Mouse (Mus musculus) spleen, adult 2 months (tissue): ENCODE results near the gene Tenm4. TPM values are rescaled to one million over a fixed set of nuclear protein-coding genes. Genes with fewer than 3 reads are reported as not detected.

Experiments used
- DNase-seq, 2 experiments: peaks; one replicate each; pipeline versions ENCODE4 v3.0.0 to v3.0.0-alpha.2; 2012 to 2021; ENCODE audit warnings: low spot score in 2 of 2, low read depth in 1 of 2
- H3K27ac ChIP-seq: fragments of 200-500 bp; 2 replicates; pipeline ENCODE4 v1.5.1; 2012; ENCODE audit warnings: low read length, inconsistent platforms; ENCODE audit not compliant: insufficient read depth
- H3K27me3 ChIP-seq: fragments of 200-500 bp; 2 replicates; pipeline ENCODE4 v1.6.1; 2012; ENCODE audit warnings: mild to moderate bottlenecking, moderate library complexity, low read length, inconsistent platforms; ENCODE audit not compliant: control insufficient read depth, insufficient read depth
- H3K36me3 ChIP-seq: fragments of 200-500 bp; 2 replicates; pipeline ENCODE4 v1.6.1; 2012; ENCODE audit warnings: mild to moderate bottlenecking, low read length, inconsistent platforms; ENCODE audit not compliant: control insufficient read depth, insufficient read depth
- H3K4me1 ChIP-seq: fragments of 200-500 bp; 2 replicates; pipeline ENCODE4 v1.6.1; 2011; ENCODE audit warnings: inconsistent platforms; ENCODE audit not compliant: control insufficient read depth, insufficient read depth, insufficient read length
- H3K4me3 ChIP-seq: fragments of 200-500 bp; 2 replicates; pipeline ENCODE4 v1.5.1; 2011; ENCODE audit warnings: mild to moderate bottlenecking, inconsistent platforms; ENCODE audit not compliant: insufficient read depth, insufficient read length; ENCODE audit errors: extremely low read depth
- CTCF ChIP-seq: fragments of 200-500 bp; IDR thresholded peaks from 2 replicates; pipeline ENCODE4 v1.5.1; 2011; ENCODE audit warnings: mild to moderate bottlenecking, inconsistent platforms; ENCODE audit not compliant: insufficient read depth, insufficient read length, insufficient replicate concordance; ENCODE audit errors: extremely low read depth
- POLR2A ChIP-seq: fragments of 200-500 bp; IDR thresholded peaks from 2 replicates; pipeline ENCODE4 v1.6.1; 2011; ENCODE audit warnings: low read depth, low read length, inconsistent platforms
- WGBS: fragments of 180-500 bp; shearing (Covaris S2); methylation state at CpG from one replicate; pipeline ENCODE4 v1.1.7; 2018; 5-methylcytosine and 5-hydroxymethylcytosine counted together
- polyA plus RNA-seq: library from polyadenylated mRNA; depleted of rRNA; stranded (reverse); fragments of >200 nt; gene quantifications from 2 replicates; pipeline ENCODE4 v1.2.3, GENCODE M21; 2012

The Tenm4 gene
- polyA plus RNA-seq, 1 experiment: 1.2 TPM

- TF ChIP-seq POLR2A (no peak), CTCF (no peak)
- Histone ChIP-seq H3K27me3 (no peaks in the 10 kb centered on the region), H3K27ac (no peak overlapping the region), H3K36me3 (no peaks in the 10 kb centered on the region), H3K4me1 (peaks cover 2% of the 10 kb centered on the region; the same call in 1 of the 2 replicates), H3K4me3 (no peak overlapping the region)
- DNase-seq: no peak
- WGBS: 89% methylated on average over 12 of the region's 12 CpGs
Observed at GRCm38 (mm10) chr7:96842477-96843255, 671.6 kb downstream of the Tenm4 start.

- no peaks in the 10 kb centered on the region for H3K4me1 ChIP-seq
Observed at GRCm38 (mm10) chr7:96844104-96844894, 673.3 kb downstream of the Tenm4 start.

GRCm38 (mm10) chr7:96852781-96853180, 681.7 kb downstream of the Tenm4 start:
- no peaks in the 10 kb centered on the region for H3K4me1 ChIP-seq
- WGBS: 82% methylated on average over 2 of the region's 2 CpGs
- no peak overlapping the region for H3K27ac ChIP-seq
- TF ChIP-seq POLR2A (no peak), CTCF (no peak)
- no peaks in the 10 kb centered on the region for H3K27me3 ChIP-seq
- no peak overlapping the region for H3K4me3 ChIP-seq
- H3K36me3 ChIP-seq: no peaks in the 10 kb centered on the region
- DNase-seq: no peak

More at GRCm38 (mm10) chr7:96844104-96844894, 673.3 kb downstream of the Tenm4 start:
- Histone ChIP-seq H3K4me3 (no peak overlapping the region), H3K27me3 (no peaks in the 10 kb centered on the region), H3K27ac (no peak overlapping the region), H3K36me3 (no peaks in the 10 kb centered on the region)
- TF ChIP-seq CTCF (no peak), POLR2A (no peak)
- no peak for DNase-seq
- 85% methylated on average over 8 of the region's 8 CpGs for WGBS

- DNase-seq: no peak
- 30% methylated on average over 5 of the region's 5 CpGs for WGBS
- H3K27me3 ChIP-seq: no peaks in the 10 kb centered on the region
- H3K4me3 ChIP-seq: no peak overlapping the region
- H3K36me3 ChIP-seq: no peaks in the 10 kb centered on the region
- TF ChIP-seq POLR2A (no peak), CTCF (no peak)
- H3K4me1 ChIP-seq: no peaks in the 10 kb centered on the region
- H3K27ac ChIP-seq: no peak overlapping the region
Observed at GRCm38 (mm10) chr7:96855867-96856406, 684.9 kb downstream of the Tenm4 start.

GRCm38 (mm10) chr7:96856518-96856917, 685.5 kb downstream of the Tenm4 start:
- Histone ChIP-seq H3K27me3 (no peaks in the 10 kb centered on the region), H3K36me3 (no peaks in the 10 kb centered on the region), H3K4me3 (no peak overlapping the region), H3K4me1 (no peaks in the 10 kb centered on the region), H3K27ac (no peak overlapping the region)
- no peak for DNase-seq
- TF ChIP-seq CTCF: no peak
- no peak for TF ChIP-seq POLR2A
- 40% methylated on average over 4 of the region's 4 CpGs for WGBS

- DNase-seq: no peak
- TF ChIP-seq POLR2A (no peak), CTCF (no peak)
- WGBS: 52% methylated on average over 2 of the region's 2 CpGs
- H3K4me3 ChIP-seq: no peak overlapping the region
- H3K36me3 ChIP-seq: no peaks in the 10 kb centered on the region
- H3K4me1 ChIP-seq: no peaks in the 10 kb centered on the region
- no peaks in the 10 kb centered on the region for H3K27me3 ChIP-seq
- no peak overlapping the region for H3K27ac ChIP-seq
Observed at GRCm38 (mm10) chr7:96859077-96859476, 688.0 kb downstream of the Tenm4 start.
